ENCODE assay signal across 25 mouse cellular contexts in genomic region chr15:77977663-77978062, GRCm38 (mm10). TPM values are rescaled to one million over a fixed set of nuclear protein-coding genes. Genes with fewer than 3 reads are reported as not detected.
DNase-seq lines count a peak whose midpoint lies in the region; ATAC-seq and TF ChIP-seq lines count a peak whose summit lies in the region.
"Had no signal": no experiment of that assay in that cellular context is flagged by ENCODE, and none has a peak within 500 bp of the region (broad histone marks: within the 10 kb centered on the region; RNA-seq: fewer than 3 reads in every experiment).

No protein-coding gene starts in this region.

- TF ChIP-seq EP300 in MEL (IDR thresholded peaks at IDR 0.05; ENCODE audit: low read depth in 1 of 2, low read length in 2 of 2) = 0 out of 4 replicates have a peak, but pooled peaks of 1 of the 2 experiments have one; percentile 9
- TF ChIP-seq EP300 in lung, postnatal 0 days (IDR thresholded peaks at IDR 0.05) = no peak

- peak; percentile 53 for ATAC-seq in liver, embryonic 13.5 days (ENCODE audit: low read depth)
- ATAC-seq in lung, postnatal 0 days = no peak
- ATAC-seq: forebrain, embryonic 13.5 days; inflammation-experienced regulatory T-cells, adult 6 months had no signal

- 50% methylated on average over 3 of the region's 3 CpGs for WGBS in liver, embryonic 13.5 days (ENCODE audit: insufficient replicate concordance)
- WGBS in forebrain, embryonic 10.5 days = 70% methylated on average over 3 of the region's 3 CpGs
- 60% methylated on average over 3 of the region's 3 CpGs for WGBS in lung, postnatal 0 days

- DNase-seq in adrenal gland, adult (ENCODE audit: inconsistent age in 2 of 2, low spot score in 1 of 2) = peak; percentile 75 to 88
- no peak for DNase-seq in adrenal gland, postnatal 4 days (ENCODE audit: low spot score in 2 of 2)
- peak; percentile 49 for DNase-seq in MEL (ENCODE audit: low read depth, low spot score)
- DNase-seq in adrenal gland, postnatal 25 days = peak; percentile 68
- no peak for DNase-seq in liver, embryonic 13.5 days
- DNase-seq in forebrain, embryonic 10.5 days (ENCODE audit: extremely low spot score, low spot score) = no peak
- no peak for DNase-seq in lung, postnatal 0 days (ENCODE audit: low spot score)
- DNase-seq in layer of hippocampus, adult 9-11 months = no peak
- DNase-seq: cerebellum, adult 11 months; cerebellum, adult 9-11 months; gastrocnemius, postnatal 36 days; heart, adult 2 months; heart, postnatal 14 days; kidney, adult 2 months; layer of hippocampus, postnatal 36 days; lung, adult 2 months had no signal

- no peaks in the 10 kb centered on the region for H3K79me2 ChIP-seq in MEL (ENCODE audit: control insufficient read depth, insufficient read depth, low read length, poor library complexity)

- H3K9me3 ChIP-seq in MEL (replicated peaks; ENCODE audit: insufficient read depth, low read length) = no peaks in the 10 kb centered on the region
- H3K9me3 ChIP-seq in liver, embryonic 13.5 days (replicated peaks) = no peaks in the 10 kb centered on the region; the same call in 1 of the 2 replicates
- H3K9me3 ChIP-seq in forebrain, embryonic 10.5 days = no peaks in the 10 kb centered on the region
- H3K9me3 ChIP-seq in lung, postnatal 0 days (ENCODE audit: low read length) = no peaks in the 10 kb centered on the region
- H3K9me3 ChIP-seq: embryonic facial prominence, embryonic 10.5 days; forebrain, embryonic 13.5 days; heart, embryonic 13.5 days; limb, embryonic 12.5 days; midbrain, embryonic 12.5 days; neural tube, embryonic 15.5 days; stomach, embryonic 15.5 days had no signal

- no peak for TF ChIP-seq POLR2A in MEL (IDR thresholded peaks at IDR 0.05; ENCODE audit: control insufficient read depth in 1 of 2, insufficient read depth in 1 of 2, low read depth in 1 of 2, low read length in 2 of 2, poor library complexity in 1 of 2)

- no peak for TF ChIP-seq CTCF in MEL (IDR thresholded peaks at IDR 0.05 in 2 of 3, conservative IDR thresholded peaks at IDR 0.05 in 1 of 3; ENCODE audit: control insufficient read depth in 1 of 3, insufficient read depth in 1 of 3, low read depth in 2 of 3, low read length in 3 of 3, poor library complexity in 1 of 3, severe bottlenecking in 1 of 3)
- no peak for TF ChIP-seq CTCF in lung, postnatal 0 days (IDR thresholded peaks at IDR 0.05)

- no peak overlapping the region for H3K9ac ChIP-seq in MEL (ENCODE audit: control insufficient read depth, low read depth, low read length, poor library complexity, severe bottlenecking)
- no peak overlapping the region for H3K9ac ChIP-seq in liver, embryonic 13.5 days
- H3K9ac ChIP-seq in lung, postnatal 0 days (replicated peaks; ENCODE audit: low read depth) = no peak overlapping the region
- H3K9ac ChIP-seq: forebrain, embryonic 13.5 days; heart, embryonic 13.5 days; limb, embryonic 12.5 days; midbrain, embryonic 12.5 days; neural tube, embryonic 15.5 days; stomach, embryonic 15.5 days had no signal

- peak overlapping the region; percentile 41 for H3K4me2 ChIP-seq in liver, embryonic 13.5 days
- H3K4me2 ChIP-seq in lung, postnatal 0 days (replicated peaks; ENCODE audit: low read depth, low read length) = no peak overlapping the region
- H3K4me2 ChIP-seq: forebrain, embryonic 13.5 days; heart, embryonic 13.5 days; limb, embryonic 12.5 days; midbrain, embryonic 12.5 days; neural tube, embryonic 15.5 days; stomach, embryonic 15.5 days had no signal

- no peak for TF ChIP-seq RAD21 in MEL (IDR thresholded peaks at IDR 0.05; ENCODE audit: low read depth, low read length)

- 0 out of 4 replicates have a peak, but pooled peaks cover 0 to 2% of the 10 kb centered on the region in 2 experiments for H3K27me3 ChIP-seq in MEL (ENCODE audit: control insufficient read depth in 1 of 2, insufficient read depth in 2 of 2, low read length in 2 of 2)
- peaks cover 14% of the 10 kb centered on the region for H3K27me3 ChIP-seq in liver, embryonic 13.5 days
- peaks cover 6% of the 10 kb centered on the region; the same call in 1 of the 2 replicates for H3K27me3 ChIP-seq in forebrain, embryonic 10.5 days (ENCODE audit: poor library complexity, severe bottlenecking)
- no peaks in the 10 kb centered on the region for H3K27me3 ChIP-seq in lung, postnatal 0 days (replicated peaks; ENCODE audit: insufficient read depth, low read length)
- H3K27me3 ChIP-seq: midbrain, embryonic 12.5 days; stomach, embryonic 15.5 days had no signal

- H3K4me1 ChIP-seq in MEL (ENCODE audit: control insufficient read depth in 1 of 2, insufficient read depth in 2 of 2, low read length in 2 of 2) = peaks cover 5 to 26% of the 10 kb centered on the region in 2 experiments
- peaks cover 57% of the 10 kb centered on the region for H3K4me1 ChIP-seq in liver, embryonic 13.5 days (replicated peaks)
- H3K4me1 ChIP-seq in forebrain, embryonic 10.5 days = no peaks in the 10 kb centered on the region
- H3K4me1 ChIP-seq in lung, postnatal 0 days (ENCODE audit: insufficient read depth, low read depth, low read length) = no peaks in the 10 kb centered on the region
- H3K4me1 ChIP-seq: embryonic facial prominence, embryonic 10.5 days; forebrain, embryonic 13.5 days; heart, embryonic 13.5 days; limb, embryonic 12.5 days; stomach, embryonic 15.5 days had no signal

- peaks cover 0 to 19% of the 10 kb centered on the region in 2 experiments; a peak in 2 of 4 replicates for H3K36me3 ChIP-seq in MEL (ENCODE audit: control insufficient read depth in 1 of 2, insufficient read depth in 2 of 2, low read length in 2 of 2)
- no peaks in the 10 kb centered on the region for H3K36me3 ChIP-seq in liver, embryonic 13.5 days
- no peaks in the 10 kb centered on the region for H3K36me3 ChIP-seq in forebrain, embryonic 10.5 days (replicated peaks)
- no peaks in the 10 kb centered on the region for H3K36me3 ChIP-seq in lung, postnatal 0 days (ENCODE audit: insufficient read depth, low read length)
- H3K36me3 ChIP-seq: embryonic facial prominence, embryonic 10.5 days; heart, embryonic 13.5 days; limb, embryonic 12.5 days; midbrain, embryonic 12.5 days; neural tube, embryonic 15.5 days; stomach, embryonic 15.5 days had no signal

- no peak overlapping the region for H3K4me3 ChIP-seq in MEL (ENCODE audit: control insufficient read depth in 1 of 2, insufficient read depth in 1 of 2, low read depth in 2 of 2, low read length in 2 of 2)
- peak overlapping the region; percentile 48; the same call in 1 of the 2 replicates for H3K4me3 ChIP-seq in liver, embryonic 13.5 days (replicated peaks)
- H3K4me3 ChIP-seq in forebrain, embryonic 10.5 days = no peak overlapping the region
- H3K4me3 ChIP-seq in lung, postnatal 0 days (ENCODE audit: low read depth, low read length) = no peak overlapping the region
- H3K4me3 ChIP-seq: embryonic facial prominence, embryonic 10.5 days; forebrain, embryonic 13.5 days; heart, adult 2 months; heart, embryonic 13.5 days; limb, embryonic 12.5 days; midbrain, embryonic 12.5 days; neural tube, embryonic 15.5 days; stomach, embryonic 15.5 days had no signal

- H3K27ac ChIP-seq in MEL (ENCODE audit: control insufficient read depth, low read depth, low read length) = no peak overlapping the region
- H3K27ac ChIP-seq in liver, embryonic 13.5 days = peak overlapping the region; percentile 64
- no peak overlapping the region for H3K27ac ChIP-seq in forebrain, embryonic 10.5 days
- H3K27ac ChIP-seq in lung, postnatal 0 days (ENCODE audit: low read length) = no peak overlapping the region
- H3K27ac ChIP-seq: embryonic facial prominence, embryonic 10.5 days; forebrain, embryonic 13.5 days; heart, adult 2 months; heart, embryonic 13.5 days; kidney, postnatal 0 days; limb, embryonic 12.5 days; midbrain, embryonic 12.5 days; neural tube, embryonic 15.5 days; stomach, embryonic 15.5 days had no signal

TF ChIP-seq in MEL, 35 proteins besides CTCF, POLR2A, EP300 and RAD21 (continues in another document):
- TF ChIP-seq GATA1 (IDR thresholded peaks at IDR 0.05; ENCODE audit: low read depth, low read length) = peak; percentile 40; the same call in 1 of the 2 replicates
- peak; percentile 76; the same call in 1 of the 2 replicates for TF ChIP-seq MXI1 (IDR thresholded peaks at IDR 0.05; ENCODE audit: low read depth, low read length)
- peak; percentile 89 for TF ChIP-seq MAX (IDR thresholded peaks at IDR 0.05; ENCODE audit: low read length)
- TF ChIP-seq SIN3A (IDR thresholded peaks at IDR 0.05; ENCODE audit: low read length) = peak; percentile 35; the same call in 1 of the 2 replicates
- TF ChIP-seq TAL1 (IDR thresholded peaks at IDR 0.05; ENCODE audit: low read length) = no peak
- peak; percentile 16; the same call in 1 of the 2 replicates for TF ChIP-seq BHLHE40 (IDR thresholded peaks at IDR 0.05; ENCODE audit: borderline replicate concordance, low read depth, low read length)

RNA-seq across cellular contexts. Expression of gene Eif3d, which starts 7.0 kb away (rescaled TPM):
- 100 to 1,000 TPM; 214 to 215 TPM for total RNA-seq in adrenal gland, postnatal 4 days (2021)
- 507 and 521 TPM in 2 replicates for total RNA-seq in MEL (2012; rRNA removed)
- polyA plus RNA-seq in MEL (2012; ENCODE audit: insufficient read depth in 1 of 2, insufficient read length in 2 of 2, low read depth in 1 of 2, low replicate concordance in 2 of 2, missing spikeins in 1 of 2) = 100 to 1,000 TPM; 619 to 738 TPM
- 140 and 156 TPM in 2 replicates for total RNA-seq in adrenal gland, postnatal 25 days (2021)
- 200 and 222 TPM in 2 replicates for polyA plus RNA-seq in liver, embryonic 13.5 days (2015; fragmentation: Nextera tagmentation; extraction: Ambion mirVana)
- 280 and 284 TPM in 2 replicates for polyA plus RNA-seq in forebrain, embryonic 10.5 days (2016; fragmentation: Nextera tagmentation; extraction: Ambion mirVana)
- polyA plus RNA-seq in lung, postnatal 0 days (2015; fragmentation: Nextera tagmentation; extraction: Ambion mirVana) = 82.4 and 95.8 TPM in 2 replicates

RNA-seq across cellular contexts. Expression of gene Foxred2, which starts 21.1 kb away (rescaled TPM):
- 1 to 10 TPM; 4.9 to 5.2 TPM for total RNA-seq in adrenal gland, postnatal 4 days (2021)
- total RNA-seq in MEL (2012; rRNA removed) = 6.3 and 9.9 TPM in 2 replicates
- 10 to 100 TPM in 1 of 2 experiments, not detected in 1; 12.2 TPM for polyA plus RNA-seq in MEL (2012; ENCODE audit: insufficient read depth in 1 of 2, insufficient read length in 2 of 2, low read depth in 1 of 2, low replicate concordance in 2 of 2, missing spikeins in 1 of 2)
- 2.7 and 4.2 TPM in 2 replicates for total RNA-seq in adrenal gland, postnatal 25 days (2021)
- 1.0 and 1.1 TPM in 2 replicates for polyA plus RNA-seq in liver, embryonic 13.5 days (2015; fragmentation: Nextera tagmentation; extraction: Ambion mirVana)
- polyA plus RNA-seq in forebrain, embryonic 10.5 days (2016; fragmentation: Nextera tagmentation; extraction: Ambion mirVana) = 7.9 and 8.7 TPM in 2 replicates
- 0.21 and 0.24 TPM in 2 replicates for polyA plus RNA-seq in lung, postnatal 0 days (2015; fragmentation: Nextera tagmentation; extraction: Ambion mirVana)

RNA-seq across cellular contexts. Expression of gene Txn2, which starts 48.9 kb away (rescaled TPM):
- 100 to 1,000 TPM; 271 to 275 TPM for total RNA-seq in adrenal gland, postnatal 4 days (2021)
- total RNA-seq in MEL (2012; rRNA removed) = 188 and 207 TPM in 2 replicates
- 100 to 1,000 TPM; 114 to 416 TPM for polyA plus RNA-seq in MEL (2012; ENCODE audit: insufficient read depth in 1 of 2, insufficient read length in 2 of 2, low read depth in 1 of 2, low replicate concordance in 2 of 2, missing spikeins in 1 of 2)
- 483 and 599 TPM in 2 replicates for total RNA-seq in adrenal gland, postnatal 25 days (2021)
- polyA plus RNA-seq in liver, embryonic 13.5 days (2015; fragmentation: Nextera tagmentation; extraction: Ambion mirVana) = 235 and 238 TPM in 2 replicates
- polyA plus RNA-seq in forebrain, embryonic 10.5 days (2016; fragmentation: Nextera tagmentation; extraction: Ambion mirVana) = 288 and 291 TPM in 2 replicates
- 121 and 122 TPM in 2 replicates for polyA plus RNA-seq in lung, postnatal 0 days (2015; fragmentation: Nextera tagmentation; extraction: Ambion mirVana)

Comparison
In these comparisons a context has a peak if more than half of its experiments do, and no peak if none do; other contexts are left out.
1. DNase-seq: peak in adrenal gland, adult (2 of 2), MEL (single experiment) and adrenal gland, postnatal 25 days (single experiment); none in adrenal gland, postnatal 4 days (0 of 2), liver, embryonic 13.5 days (single experiment), forebrain, embryonic 10.5 days (single experiment), lung, postnatal 0 days (single experiment) and layer of hippocampus, adult 9-11 months (single experiment).